Mouse (Mus musculus): ENCODE measurements around the gene Slc36a3.

Slc36a3 gene

GRCm38 (mm10) chr11:55103229-55103628, 48.3 kb downstream of the Slc36a3 start:
- peak; percentile 88 for DNase-seq

- DNase-seq = no peak
Observed at GRCm38 (mm10) chr11:55102015-55102414, 49.5 kb downstream of the Slc36a3 start.

- DNase-seq = no peak
Observed at GRCm38 (mm10) chr11:55099868-55100267, 51.6 kb downstream of the Slc36a3 start.

GRCm38 (mm10) chr11:55099019-55099771, 52.3 kb downstream of the Slc36a3 start:
- DNase-seq = no peak

GRCm38 (mm10) chr11:55098189-55098915, 53.2 kb downstream of the Slc36a3 start:
- DNase-seq = peak; percentile 44

GRCm38 (mm10) chr11:55097463-55098188, 53.9 kb downstream of the Slc36a3 start, which contains the start of gene Gm2a:
Gm2a (plus strand) TSS chr11:55098115.
- DNase-seq = peak; percentile 98

- peak; percentile 86 for DNase-seq
Observed at GRCm38 (mm10) chr11:55096731-55097462, 54.6 kb downstream of the Slc36a3 start.

- DNase-seq = peak; percentile 83
Observed at GRCm38 (mm10) chr11:55096296-55096695, 55.2 kb downstream of the Slc36a3 start.

- no peak for DNase-seq
Observed at GRCm38 (mm10) chr11:55093096-55093495, 58.4 kb downstream of the Slc36a3 start.

GRCm38 (mm10) chr11:55089892-55090291, 61.6 kb downstream of the Slc36a3 start:
- DNase-seq = no peak

GRCm38 (mm10) chr11:55087006-55087405, 64.5 kb downstream of the Slc36a3 start:
- peak; percentile 72 for DNase-seq

GRCm38 (mm10) chr11:55085396-55085795, 66.1 kb downstream of the Slc36a3 start:
- DNase-seq = no peak

- no peak for DNase-seq
Observed at GRCm38 (mm10) chr11:55084629-55085028, 66.9 kb downstream of the Slc36a3 start.

- no peak for DNase-seq
Observed at GRCm38 (mm10) chr11:55081206-55081605, 70.3 kb downstream of the Slc36a3 start.

- no peak for DNase-seq
Observed at GRCm38 (mm10) chr11:55079180-55079579, 72.3 kb downstream of the Slc36a3 start.

- no peak for DNase-seq
Observed at GRCm38 (mm10) chr11:55078502-55078901, 73.0 kb downstream of the Slc36a3 start.

GRCm38 (mm10) chr11:55077331-55078231, 73.9 kb downstream of the Slc36a3 start, which contains the start of gene Ccdc69:
Ccdc69 (minus strand) TSS chr11:55078131.
- peak; percentile 52 for DNase-seq

- DNase-seq = no peak
Observed at GRCm38 (mm10) chr11:55076234-55076633, 75.3 kb downstream of the Slc36a3 start.

GRCm38 (mm10) chr11:55075602-55076001, 75.9 kb downstream of the Slc36a3 start:
- no peak for DNase-seq

Measured in kidney, adult 9 months (tissue).